Mouse (Mus musculus) ES-Bruce4 (cell line): ENCODE measurements at regions not wholly inside any gene's neighbourhood (a gene's known extent, or its start where the extent isn't known, plus 50 kb on each side); places are given as distances from the start of the nearest gene placed in this dataset.

Source experiments
- CTCF ChIP-seq: IDR thresholded peaks from one replicate; pipeline ENCODE4 v1.8.1; 2011; ENCODE audit warnings: low read depth, low read length
- EP300 ChIP-seq: IDR thresholded peaks from 2 replicates; pipeline ENCODE4 v1.6.1; 2011; ENCODE audit warnings: low read depth, low read length; ENCODE audit not compliant: insufficient read depth
- POLR2A ChIP-seq: IDR thresholded peaks from one replicate; pipeline ENCODE4 v1.8.1; 2011; ENCODE audit warnings: low read length; ENCODE audit not compliant: insufficient read depth

DNA sequence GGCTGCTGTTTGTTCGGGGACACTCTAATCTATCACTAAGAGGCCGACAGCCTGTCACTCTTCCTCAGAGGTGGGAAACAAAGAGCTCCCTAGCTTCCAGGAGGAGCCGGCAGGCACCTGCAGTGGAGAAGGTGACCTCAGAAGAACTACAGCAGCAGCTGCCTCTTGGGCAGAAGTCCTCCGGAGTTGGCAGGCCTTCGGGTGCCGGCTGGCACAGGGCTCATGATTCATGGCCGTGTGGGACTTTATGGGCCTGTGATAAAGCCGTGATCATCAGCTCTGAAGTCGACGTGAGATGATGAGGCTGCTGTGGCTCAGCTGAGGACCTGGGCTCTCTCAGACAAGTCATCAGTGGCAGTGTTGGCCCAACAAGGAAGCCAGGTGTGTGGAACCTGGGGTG is 208.9 kb upstream of the Lrfn2 start:
- no peak for TF ChIP-seq CTCF
- TF ChIP-seq POLR2A: no peak
- TF ChIP-seq EP300: no peak
